Mouse (Mus musculus): ENCODE results near the gene Slc46a2. TPM values are rescaled to one million over a fixed set of nuclear protein-coding genes. Genes with fewer than 3 reads are reported as not detected.

Slc46a2 gene
- polyA plus RNA-seq, 1 experiment = 0.11 TPM

DNA sequence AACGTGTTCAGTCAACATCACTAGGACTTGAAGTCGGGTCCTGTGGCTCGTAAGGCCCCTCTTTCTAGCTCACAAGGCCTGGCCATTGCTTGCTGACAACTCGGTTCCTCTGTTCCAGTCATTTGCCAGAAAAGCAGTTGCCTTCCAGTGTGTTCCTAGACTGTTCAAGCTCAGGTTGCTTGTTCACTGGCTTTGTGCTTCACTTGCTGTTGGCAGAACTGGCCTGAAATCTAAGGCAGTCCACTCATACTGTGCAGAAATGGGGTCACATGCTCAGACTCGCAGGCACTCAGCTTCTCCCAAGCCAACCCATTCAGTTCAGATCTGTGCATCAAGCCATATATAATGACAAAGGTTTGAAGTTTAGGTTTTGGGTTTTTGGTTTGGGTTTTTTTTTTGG, 34.1 kb downstream of the Slc46a2 start:
- no peak for DNase-seq
- H3K27me3 ChIP-seq (replicated peaks; ENCODE audit: control insufficient read depth, insufficient read depth, low read length) = no peaks in the 10 kb centered on the region
- H3K27ac ChIP-seq (ENCODE audit: insufficient read depth, low read depth, low read length) = no peak overlapping the region
- no peaks in the 10 kb centered on the region for H3K36me3 ChIP-seq (ENCODE audit: control insufficient read depth, insufficient read depth, low read length)
- TF ChIP-seq CTCF (conservative IDR thresholded peaks at IDR 0.05; ENCODE audit: insufficient read depth, insufficient read length, low read depth, low read length) (no peak), POLR2A (IDR thresholded peaks at IDR 0.05; ENCODE audit: low read depth, low read length) (no peak)
- no peak overlapping the region for H3K4me3 ChIP-seq (ENCODE audit: insufficient read depth, low read depth, low read length)
- H3K4me1 ChIP-seq (ENCODE audit: control insufficient read depth, insufficient read depth, low read length) = no peaks in the 10 kb centered on the region
- 92% methylated on average over 5 of the region's 5 CpGs for WGBS

DNA sequence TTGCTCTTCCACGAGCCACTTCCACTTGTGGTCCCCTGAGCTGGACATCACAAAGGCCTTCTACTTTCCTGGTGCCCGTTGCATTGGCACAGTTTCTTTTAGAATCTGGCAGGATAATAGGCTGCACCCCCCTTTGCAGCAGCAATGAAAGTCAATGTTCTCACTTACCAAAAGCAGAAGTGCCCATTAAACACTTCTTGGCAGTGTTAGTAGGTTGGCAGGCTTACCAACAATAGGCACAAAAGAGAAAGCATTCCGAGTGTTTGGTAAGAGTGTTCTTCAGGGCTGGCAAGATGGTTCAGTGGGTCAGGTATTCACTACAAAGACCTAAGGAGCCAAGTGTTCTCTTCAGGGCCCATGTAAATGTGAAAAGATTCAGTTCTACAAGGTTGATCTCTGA, 35.4 kb downstream of the Slc46a2 start:
- H3K27ac ChIP-seq (ENCODE audit: insufficient read depth, low read depth, low read length) = no peak overlapping the region
- H3K27me3 ChIP-seq (replicated peaks; ENCODE audit: control insufficient read depth, insufficient read depth, low read length) = no peaks in the 10 kb centered on the region
- H3K4me1 ChIP-seq (ENCODE audit: control insufficient read depth, insufficient read depth, low read length) = no peaks in the 10 kb centered on the region
- 77% methylated on average over 3 of the region's 3 CpGs for WGBS
- no peak overlapping the region for H3K4me3 ChIP-seq (ENCODE audit: insufficient read depth, low read depth, low read length)
- no peak for TF ChIP-seq CTCF (conservative IDR thresholded peaks at IDR 0.05; ENCODE audit: insufficient read depth, insufficient read length, low read depth, low read length)
- no peak for TF ChIP-seq POLR2A (IDR thresholded peaks at IDR 0.05; ENCODE audit: low read depth, low read length)
- DNase-seq = no peak
- no peaks in the 10 kb centered on the region for H3K36me3 ChIP-seq (ENCODE audit: control insufficient read depth, insufficient read depth, low read length)

GRCm38 (mm10) chr4:59878595-59878994, 36.3 kb downstream of the Slc46a2 start:
- Histone ChIP-seq H3K4me1 (ENCODE audit: control insufficient read depth, insufficient read depth, low read length) (no peaks in the 10 kb centered on the region), H3K4me3 (ENCODE audit: insufficient read depth, low read depth, low read length) (no peak overlapping the region), H3K27ac (ENCODE audit: insufficient read depth, low read depth, low read length) (no peak overlapping the region), H3K27me3 (replicated peaks; ENCODE audit: control insufficient read depth, insufficient read depth, low read length) (no peaks in the 10 kb centered on the region), H3K36me3 (ENCODE audit: control insufficient read depth, insufficient read depth, low read length) (no peaks in the 10 kb centered on the region)
- DNase-seq = no peak
- 79% methylated on average over 8 of the region's 8 CpGs for WGBS
- TF ChIP-seq CTCF (conservative IDR thresholded peaks at IDR 0.05; ENCODE audit: insufficient read depth, insufficient read length, low read depth, low read length) = no peak
- no peak for TF ChIP-seq POLR2A (IDR thresholded peaks at IDR 0.05; ENCODE audit: low read depth, low read length)

- 87% methylated on average over 2 of the region's 2 CpGs for WGBS
- no peak for TF ChIP-seq POLR2A (IDR thresholded peaks at IDR 0.05; ENCODE audit: low read depth, low read length)
- H3K4me3 ChIP-seq (ENCODE audit: insufficient read depth, low read depth, low read length) = no peak overlapping the region
- DNase-seq = no peak
- no peaks in the 10 kb centered on the region for H3K27me3 ChIP-seq (replicated peaks; ENCODE audit: control insufficient read depth, insufficient read depth, low read length)
- no peak overlapping the region for H3K27ac ChIP-seq (ENCODE audit: insufficient read depth, low read depth, low read length)
- H3K36me3 ChIP-seq (ENCODE audit: control insufficient read depth, insufficient read depth, low read length) = no peaks in the 10 kb centered on the region
- H3K4me1 ChIP-seq (ENCODE audit: control insufficient read depth, insufficient read depth, low read length) = no peaks in the 10 kb centered on the region
These were observed 37.8 kb downstream of the Slc46a2 start for GRCm38 (mm10) chr4:59877025-59877424.

DNA sequence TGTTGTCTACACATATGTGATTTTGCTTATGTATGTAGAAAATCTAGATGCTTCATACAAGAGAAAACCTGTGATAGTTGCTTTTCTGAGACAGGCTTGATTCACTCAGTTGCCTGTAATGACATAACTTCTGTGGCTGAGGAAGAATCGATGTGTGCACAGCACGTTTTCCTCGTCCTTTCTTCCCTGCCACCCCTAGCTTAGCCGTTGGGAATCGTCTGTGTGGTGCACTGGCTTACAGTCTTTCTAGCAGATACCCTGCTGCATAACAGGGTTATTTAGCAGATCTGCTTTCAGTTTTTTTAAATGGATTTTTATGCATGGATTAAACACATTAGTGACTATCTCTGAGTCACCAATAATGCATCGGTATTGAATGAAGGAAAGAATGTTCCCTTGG, 38.3 kb downstream of the Slc46a2 start:
- no peaks in the 10 kb centered on the region for H3K4me1 ChIP-seq (ENCODE audit: control insufficient read depth, insufficient read depth, low read length)
- no peak for TF ChIP-seq CTCF (conservative IDR thresholded peaks at IDR 0.05; ENCODE audit: insufficient read depth, insufficient read length, low read depth, low read length)
- no peak for TF ChIP-seq POLR2A (IDR thresholded peaks at IDR 0.05; ENCODE audit: low read depth, low read length)
- no peak overlapping the region for H3K4me3 ChIP-seq (ENCODE audit: insufficient read depth, low read depth, low read length)
- DNase-seq = no peak
- no peak overlapping the region for H3K27ac ChIP-seq (ENCODE audit: insufficient read depth, low read depth, low read length)
- no peaks in the 10 kb centered on the region for H3K36me3 ChIP-seq (ENCODE audit: control insufficient read depth, insufficient read depth, low read length)
- 90% methylated on average over 6 of the region's 6 CpGs for WGBS
- H3K27me3 ChIP-seq (replicated peaks; ENCODE audit: control insufficient read depth, insufficient read depth, low read length) = no peaks in the 10 kb centered on the region

DNA sequence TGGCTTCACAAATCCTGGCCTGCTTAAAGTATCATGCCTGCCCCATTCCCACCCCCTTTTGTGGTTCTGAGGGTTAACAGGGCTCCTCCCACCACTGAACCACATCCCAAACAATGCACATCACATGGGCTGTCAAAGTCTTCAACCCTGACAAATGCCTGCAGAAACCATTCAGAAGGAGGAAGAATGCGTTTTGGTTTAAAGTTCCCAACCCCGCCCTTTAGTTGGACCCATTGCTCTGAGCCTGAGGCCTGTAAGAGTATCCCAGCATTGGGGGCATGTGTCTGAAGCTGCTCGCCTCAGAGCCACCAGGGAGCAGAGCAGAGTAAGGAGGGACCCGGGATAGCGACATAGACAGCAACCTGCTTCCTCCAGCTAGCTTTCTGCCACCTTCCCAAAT, 41.0 kb downstream of the Slc46a2 start:
- DNase-seq = no peak
- WGBS = 71% methylated on average over 5 of the region's 5 CpGs
- TF ChIP-seq CTCF (conservative IDR thresholded peaks at IDR 0.05; ENCODE audit: insufficient read depth, insufficient read length, low read depth, low read length) = no peak
- no peak for TF ChIP-seq POLR2A (IDR thresholded peaks at IDR 0.05; ENCODE audit: low read depth, low read length)
- no peak overlapping the region for H3K27ac ChIP-seq (ENCODE audit: insufficient read depth, low read depth, low read length)
- H3K36me3 ChIP-seq (ENCODE audit: control insufficient read depth, insufficient read depth, low read length) = no peaks in the 10 kb centered on the region
- H3K4me3 ChIP-seq (ENCODE audit: insufficient read depth, low read depth, low read length) = no peak overlapping the region
- H3K4me1 ChIP-seq (ENCODE audit: control insufficient read depth, insufficient read depth, low read length) = no peaks in the 10 kb centered on the region
- H3K27me3 ChIP-seq (replicated peaks; ENCODE audit: control insufficient read depth, insufficient read depth, low read length) = no peaks in the 10 kb centered on the region

- no peak for DNase-seq
- no peaks in the 10 kb centered on the region for H3K4me1 ChIP-seq (ENCODE audit: control insufficient read depth, insufficient read depth, low read length)
- H3K4me3 ChIP-seq (ENCODE audit: insufficient read depth, low read depth, low read length) = no peak overlapping the region
- WGBS = 66% methylated on average over 6 of the region's 6 CpGs
- no peaks in the 10 kb centered on the region for H3K36me3 ChIP-seq (ENCODE audit: control insufficient read depth, insufficient read depth, low read length)
- no peak overlapping the region for H3K27ac ChIP-seq (ENCODE audit: insufficient read depth, low read depth, low read length)
- TF ChIP-seq POLR2A (IDR thresholded peaks at IDR 0.05; ENCODE audit: low read depth, low read length) (no peak), CTCF (conservative IDR thresholded peaks at IDR 0.05; ENCODE audit: insufficient read depth, insufficient read length, low read depth, low read length) (no peak)
- H3K27me3 ChIP-seq (replicated peaks; ENCODE audit: control insufficient read depth, insufficient read depth, low read length) = no peaks in the 10 kb centered on the region
These were observed 41.6 kb downstream of the Slc46a2 start for GRCm38 (mm10) chr4:59873240-59873639.

Data from kidney, adult 2 months (tissue).